Mouse (Mus musculus): ENCODE measurements around the gene Cracr2b. TPM values are rescaled to one million over a fixed set of nuclear protein-coding genes. Genes with fewer than 3 reads are reported as not detected.
"Not testable (repeated sequence)": the region's sequence is repeated elsewhere in the genome, so short reads cannot be mapped to it uniquely, and the experiment has no call there.

The Cracr2b gene
- total RNA-seq, 2 experiments from 2014 or later, result 3.9 to 6.0 TPM

GRCm38 (mm10) chr7:141433517-141434400 lies 27.1 kb upstream of the Cracr2b start:
- no peak for DNase-seq

GRCm38 (mm10) chr7:141434464-141434863 lies 26.4 kb upstream of the Cracr2b start:
- DNase-seq, result peak; percentile 70 to 74

GRCm38 (mm10) chr7:141435129-141435855 lies 25.6 kb upstream of the Cracr2b start:
- peak; percentile 49 to 60 for DNase-seq

GRCm38 (mm10) chr7:141435856-141436522 lies 24.9 kb upstream of the Cracr2b start:
- peak in 1 of 2 experiments; percentile 17 for DNase-seq

- no peak for DNase-seq
Observed at GRCm38 (mm10) chr7:141436523-141436892, 24.4 kb upstream of the Cracr2b start.

- DNase-seq, result peak; percentile 82 to 83
Observed at GRCm38 (mm10) chr7:141437178-141438120, 23.4 kb upstream of the Cracr2b start, which contains the start of gene Slc25a22. TSS of gene Slc25a22 (minus strand) at chr7:141437892.

GRCm38 (mm10) chr7:141438201-141438968 lies 22.5 kb upstream of the Cracr2b start:
- DNase-seq, result peak in 1 of 2 experiments; percentile 4

- DNase-seq, result peak in 1 of 2 experiments; percentile 3
Observed at GRCm38 (mm10) chr7:141439140-141439679, 21.7 kb upstream of the Cracr2b start.

GRCm38 (mm10) chr7:141439811-141440210 lies 21.1 kb upstream of the Cracr2b start:
- DNase-seq, result peak in 1 of 2 experiments; percentile 5

- DNase-seq, result peak in 1 of 2 experiments; percentile 42
Observed at GRCm38 (mm10) chr7:141440613-141441012, 20.3 kb upstream of the Cracr2b start.

- no peak for DNase-seq
Observed at GRCm38 (mm10) chr7:141441460-141441859, 19.4 kb upstream of the Cracr2b start.

GRCm38 (mm10) chr7:141442199-141442598 lies 18.7 kb upstream of the Cracr2b start:
- no peak for DNase-seq

- no peak for DNase-seq
Observed at GRCm38 (mm10) chr7:141443081-141443821, 17.6 kb upstream of the Cracr2b start.

- DNase-seq, result no peak
Observed at GRCm38 (mm10) chr7:141443828-141444237, 17.1 kb upstream of the Cracr2b start, which contains the start of gene Pidd1. TSS of gene Pidd1 (minus strand) at chr7:141444025.

- not testable (repeated sequence) for DNase-seq
Observed at GRCm38 (mm10) chr7:141446374-141446773, 14.5 kb upstream of the Cracr2b start.

- DNase-seq, result peak; percentile 96 to 97
Observed at GRCm38 (mm10) chr7:141447110-141447991, 13.5 kb upstream of the Cracr2b start, which contains the start of gene Rplp2. TSS of gene Rplp2 (plus strand) at chr7:141447370.

GRCm38 (mm10) chr7:141451928-141452327 lies 9.0 kb upstream of the Cracr2b start:
- DNase-seq, result no peak

- DNase-seq, result no peak
Observed at GRCm38 (mm10) chr7:141453636-141454035, 7.3 kb upstream of the Cracr2b start.
